Mouse (Mus musculus): Measurements from ENCODE around the gene Crtam. TPM values are rescaled to one million over a fixed set of nuclear protein-coding genes. Genes with fewer than 3 reads are reported as not detected.

Gene Crtam
- polyA plus RNA-seq, 1 experiment = not detected

DNA sequence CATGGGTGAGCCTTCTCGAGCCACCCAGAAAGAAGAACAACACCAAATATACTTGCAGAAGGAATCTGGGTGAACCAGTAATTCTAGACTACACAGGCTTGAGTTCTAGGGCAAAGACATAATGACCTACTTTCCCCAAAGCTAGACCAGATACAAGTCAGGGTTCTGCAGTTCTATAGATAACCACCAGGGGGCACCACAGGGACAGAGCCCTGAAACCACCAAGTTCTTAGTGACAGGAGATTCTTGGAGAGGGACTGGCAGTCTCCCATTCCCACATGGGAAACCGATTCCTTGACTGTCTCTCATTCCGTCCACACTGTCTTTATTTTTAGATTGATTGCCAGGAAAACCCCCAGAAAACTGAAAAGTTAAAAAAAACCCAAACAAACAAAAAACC, 40.2 kb upstream of the Crtam start:
- Histone ChIP-seq H3K36me3 (ENCODE audit: control insufficient read depth) (no peaks in the 10 kb centered on the region), H3K9me3 (ENCODE audit: control insufficient read depth, low read length) (no peaks in the 10 kb centered on the region), H3K4me1 (ENCODE audit: control insufficient read depth) (peaks cover 44% of the 10 kb centered on the region), H3K4me3 (replicated peaks) (no peak overlapping the region), H3K27me3 (ENCODE audit: control insufficient read depth) (no peaks in the 10 kb centered on the region)
- no peak for TF ChIP-seq TAL1 (IDR thresholded peaks at IDR 0.05; ENCODE audit: low read length)
- TF ChIP-seq GATA1 (IDR thresholded peaks at IDR 0.05; ENCODE audit: low read length) = no peak

DNA sequence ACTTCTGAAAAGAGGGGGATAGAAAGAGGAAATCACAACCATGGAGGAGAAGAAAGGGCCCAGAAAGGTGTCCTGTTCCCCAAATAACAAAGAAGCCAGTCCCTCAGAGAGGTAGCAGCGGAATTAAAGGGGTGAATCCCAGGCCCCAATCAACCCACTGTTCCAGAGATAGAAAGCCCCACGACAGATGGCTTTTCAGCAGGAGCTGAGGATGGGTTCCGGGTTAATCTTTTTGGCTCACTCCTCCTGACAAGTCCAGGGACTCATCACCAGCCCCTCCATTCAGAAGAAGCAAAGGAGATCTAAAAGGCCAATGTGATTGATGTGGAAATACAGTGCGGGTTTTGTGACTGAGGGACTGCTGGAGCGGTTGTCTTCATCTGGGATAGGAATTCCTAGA, 39.2 kb upstream of the Crtam start:
- Histone ChIP-seq H3K27me3 (ENCODE audit: control insufficient read depth) (no peaks in the 10 kb centered on the region), H3K36me3 (ENCODE audit: control insufficient read depth) (no peaks in the 10 kb centered on the region)
- no peak for TF ChIP-seq GATA1 (IDR thresholded peaks at IDR 0.05; ENCODE audit: low read length)
- TF ChIP-seq TAL1 (IDR thresholded peaks at IDR 0.05; ENCODE audit: low read length) = no peak

GRCm38 (mm10) chr9:41041404-41041803, 37.0 kb upstream of the Crtam start:
- no peaks in the 10 kb centered on the region for H3K9me3 ChIP-seq (ENCODE audit: control insufficient read depth, low read length)
- no peaks in the 10 kb centered on the region for H3K27me3 ChIP-seq (ENCODE audit: control insufficient read depth)
- no peak overlapping the region for H3K4me3 ChIP-seq (replicated peaks)
- TF ChIP-seq GATA1 (IDR thresholded peaks at IDR 0.05; ENCODE audit: low read length) (no peak), TAL1 (IDR thresholded peaks at IDR 0.05; ENCODE audit: low read length) (no peak)
- no peaks in the 10 kb centered on the region for H3K36me3 ChIP-seq (ENCODE audit: control insufficient read depth)
- H3K4me1 ChIP-seq (ENCODE audit: control insufficient read depth) = peaks cover 15% of the 10 kb centered on the region

More for the DNA sequence above, 39.2 kb upstream of the Crtam start:
- Histone ChIP-seq H3K4me1 (ENCODE audit: control insufficient read depth) (peaks cover 34% of the 10 kb centered on the region), H3K9me3 (ENCODE audit: control insufficient read depth, low read length) (no peaks in the 10 kb centered on the region), H3K4me3 (replicated peaks) (no peak overlapping the region)

DNA sequence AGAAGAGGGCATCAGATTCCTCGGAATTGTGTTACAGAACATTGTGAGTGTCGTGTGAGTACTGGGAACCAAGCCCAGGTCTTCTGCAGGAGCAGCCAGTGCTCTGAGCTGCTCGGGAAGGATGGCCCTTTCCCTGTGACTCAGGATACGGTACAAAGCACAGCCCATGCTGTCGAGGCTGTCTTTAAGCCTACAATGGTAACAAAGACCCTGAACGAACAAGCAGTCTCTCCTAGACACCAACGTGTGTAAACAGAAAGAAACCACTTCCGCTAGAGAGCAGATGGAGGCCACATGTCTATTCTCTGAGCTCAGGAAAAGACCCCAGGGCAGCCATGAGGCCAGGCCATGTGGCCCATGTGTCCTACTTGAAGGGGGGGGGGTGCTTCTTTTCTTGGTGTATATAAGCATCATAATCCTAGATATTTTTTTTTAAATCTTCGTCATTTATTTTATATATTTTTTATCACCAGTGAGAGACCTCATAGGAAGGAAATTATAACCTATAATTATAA, 33.8 kb upstream of the Crtam start:
- no peaks in the 10 kb centered on the region for H3K9me3 ChIP-seq (ENCODE audit: control insufficient read depth, low read length)
- TF ChIP-seq TAL1 (IDR thresholded peaks at IDR 0.05; ENCODE audit: low read length) (no peak), GATA1 (IDR thresholded peaks at IDR 0.05; ENCODE audit: low read length) (no peak)
- H3K36me3 ChIP-seq (ENCODE audit: control insufficient read depth) = no peaks in the 10 kb centered on the region
- H3K4me1 ChIP-seq (ENCODE audit: control insufficient read depth) = peaks cover 8% of the 10 kb centered on the region
- H3K27me3 ChIP-seq (ENCODE audit: control insufficient read depth) = no peaks in the 10 kb centered on the region
- no peak overlapping the region for H3K4me3 ChIP-seq (replicated peaks)

- Histone ChIP-seq H3K27me3 (ENCODE audit: control insufficient read depth) (no peaks in the 10 kb centered on the region), H3K4me1 (ENCODE audit: control insufficient read depth) (no peaks in the 10 kb centered on the region), H3K36me3 (ENCODE audit: control insufficient read depth) (no peaks in the 10 kb centered on the region), H3K9me3 (ENCODE audit: control insufficient read depth, low read length) (no peaks in the 10 kb centered on the region), H3K4me3 (replicated peaks) (no peak overlapping the region)
- TF ChIP-seq GATA1 (IDR thresholded peaks at IDR 0.05; ENCODE audit: low read length) (no peak), TAL1 (IDR thresholded peaks at IDR 0.05; ENCODE audit: low read length) (no peak)
Observed at GRCm38 (mm10) chr9:41031590-41032489, 27.4 kb upstream of the Crtam start.

DNA sequence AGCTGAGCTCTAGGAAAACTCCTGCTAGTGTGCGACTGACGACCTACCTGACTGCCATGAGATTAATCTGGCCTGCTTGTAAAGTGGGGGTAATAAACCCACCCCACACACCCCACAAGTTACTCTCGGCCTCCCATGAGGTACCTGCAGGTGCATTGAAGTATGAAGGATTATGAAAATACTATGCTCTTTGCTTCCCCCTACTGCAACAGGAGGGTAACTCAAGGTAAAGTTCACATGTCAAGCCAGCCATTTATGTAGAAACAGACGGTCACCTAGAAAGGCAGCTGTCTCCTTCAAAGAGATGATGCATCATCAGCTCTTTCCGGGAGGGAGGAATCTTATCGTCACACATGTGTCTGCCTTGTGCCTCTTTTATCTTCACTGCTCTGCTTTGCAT, 25.4 kb upstream of the Crtam start:
- Histone ChIP-seq H3K27me3 (ENCODE audit: control insufficient read depth) (no peaks in the 10 kb centered on the region), H3K36me3 (ENCODE audit: control insufficient read depth) (no peaks in the 10 kb centered on the region), H3K4me3 (replicated peaks) (no peak overlapping the region)

GRCm38 (mm10) chr9:41028470-41028869, 24.0 kb upstream of the Crtam start:
- Histone ChIP-seq H3K27me3 (ENCODE audit: control insufficient read depth) (no peaks in the 10 kb centered on the region), H3K4me3 (replicated peaks) (no peak overlapping the region), H3K4me1 (ENCODE audit: control insufficient read depth) (no peaks in the 10 kb centered on the region), H3K9me3 (ENCODE audit: control insufficient read depth, low read length) (no peaks in the 10 kb centered on the region), H3K36me3 (ENCODE audit: control insufficient read depth) (no peaks in the 10 kb centered on the region)
- TF ChIP-seq GATA1 (IDR thresholded peaks at IDR 0.05; ENCODE audit: low read length) (no peak), TAL1 (IDR thresholded peaks at IDR 0.05; ENCODE audit: low read length) (no peak)

More for the DNA sequence above, 25.4 kb upstream of the Crtam start:
- TF ChIP-seq GATA1 (IDR thresholded peaks at IDR 0.05; ENCODE audit: low read length) (no peak), TAL1 (IDR thresholded peaks at IDR 0.05; ENCODE audit: low read length) (no peak)
- H3K4me1 ChIP-seq (ENCODE audit: control insufficient read depth) = no peaks in the 10 kb centered on the region
- H3K9me3 ChIP-seq (ENCODE audit: control insufficient read depth, low read length) = no peaks in the 10 kb centered on the region

GRCm38 (mm10) chr9:41021690-41022089, 17.3 kb upstream of the Crtam start:
- H3K9me3 ChIP-seq (ENCODE audit: control insufficient read depth, low read length) = no peaks in the 10 kb centered on the region
- H3K27me3 ChIP-seq (ENCODE audit: control insufficient read depth) = no peaks in the 10 kb centered on the region
- no peak for TF ChIP-seq GATA1 (IDR thresholded peaks at IDR 0.05; ENCODE audit: low read length)
- no peak for TF ChIP-seq TAL1 (IDR thresholded peaks at IDR 0.05; ENCODE audit: low read length)
- H3K4me1 ChIP-seq (ENCODE audit: control insufficient read depth) = no peaks in the 10 kb centered on the region
- H3K36me3 ChIP-seq (ENCODE audit: control insufficient read depth) = no peaks in the 10 kb centered on the region
- no peak overlapping the region for H3K4me3 ChIP-seq (replicated peaks)

- no peak for TF ChIP-seq TAL1 (IDR thresholded peaks at IDR 0.05; ENCODE audit: low read length)
- Histone ChIP-seq H3K9me3 (ENCODE audit: control insufficient read depth, low read length) (no peaks in the 10 kb centered on the region), H3K27me3 (ENCODE audit: control insufficient read depth) (no peaks in the 10 kb centered on the region), H3K4me3 (replicated peaks) (no peak overlapping the region), H3K4me1 (ENCODE audit: control insufficient read depth) (no peaks in the 10 kb centered on the region), H3K36me3 (ENCODE audit: control insufficient read depth) (no peaks in the 10 kb centered on the region)
Observed at GRCm38 (mm10) chr9:41020486-41020885, 16.1 kb upstream of the Crtam start.
